Mouse (Mus musculus) cortical plate, adult 2 months (tissue): ENCODE data around the gene Ppp6r2. TPM values are rescaled to one million over a fixed set of nuclear protein-coding genes. Genes with fewer than 3 reads are reported as not detected.

ENCODE experiments used
- H3K27ac ChIP-seq: fragments of 200-500 bp; 2 replicates; pipeline ENCODE4 v1.5.1; 2012; ENCODE audit warnings: low read length, control low read depth, inconsistent platforms; ENCODE audit not compliant: insufficient read depth
- H3K4me1 ChIP-seq: fragments of 200-500 bp; 2 replicates; pipeline ENCODE4 v1.6.1; 2011; ENCODE audit warnings: low read length; ENCODE audit not compliant: control insufficient read depth, insufficient read depth
- H3K4me3 ChIP-seq: fragments of 200-500 bp; 2 replicates; pipeline ENCODE4 v1.5.1; 2011; ENCODE audit warnings: mild to moderate bottlenecking, low read length, control low read depth; ENCODE audit not compliant: insufficient read depth
- CTCF ChIP-seq: fragments of 200-500 bp; IDR thresholded peaks from 2 replicates; pipeline ENCODE4 v1.5.1; 2011; ENCODE audit warnings: mild to moderate bottlenecking, control low read depth, low read length; ENCODE audit not compliant: insufficient read depth; ENCODE audit errors: extremely low read depth
- POLR2A ChIP-seq: fragments of 200-500 bp; IDR thresholded peaks from 2 replicates; pipeline ENCODE4 v1.6.1; 2011; ENCODE audit warnings: mild to moderate bottlenecking, low read length, control low read depth; ENCODE audit not compliant: insufficient read depth; ENCODE audit errors: extremely low read depth
- polyA plus RNA-seq: library from polyadenylated mRNA; depleted of rRNA; stranded (reverse); fragments of >200 nt; gene quantifications from 2 replicates; pipeline ENCODE4 v1.2.3, GENCODE M21; 2012; rRNA removed

Gene Ppp6r2
- polyA plus RNA-seq, 1 experiment, result 119 TPM

DNA sequence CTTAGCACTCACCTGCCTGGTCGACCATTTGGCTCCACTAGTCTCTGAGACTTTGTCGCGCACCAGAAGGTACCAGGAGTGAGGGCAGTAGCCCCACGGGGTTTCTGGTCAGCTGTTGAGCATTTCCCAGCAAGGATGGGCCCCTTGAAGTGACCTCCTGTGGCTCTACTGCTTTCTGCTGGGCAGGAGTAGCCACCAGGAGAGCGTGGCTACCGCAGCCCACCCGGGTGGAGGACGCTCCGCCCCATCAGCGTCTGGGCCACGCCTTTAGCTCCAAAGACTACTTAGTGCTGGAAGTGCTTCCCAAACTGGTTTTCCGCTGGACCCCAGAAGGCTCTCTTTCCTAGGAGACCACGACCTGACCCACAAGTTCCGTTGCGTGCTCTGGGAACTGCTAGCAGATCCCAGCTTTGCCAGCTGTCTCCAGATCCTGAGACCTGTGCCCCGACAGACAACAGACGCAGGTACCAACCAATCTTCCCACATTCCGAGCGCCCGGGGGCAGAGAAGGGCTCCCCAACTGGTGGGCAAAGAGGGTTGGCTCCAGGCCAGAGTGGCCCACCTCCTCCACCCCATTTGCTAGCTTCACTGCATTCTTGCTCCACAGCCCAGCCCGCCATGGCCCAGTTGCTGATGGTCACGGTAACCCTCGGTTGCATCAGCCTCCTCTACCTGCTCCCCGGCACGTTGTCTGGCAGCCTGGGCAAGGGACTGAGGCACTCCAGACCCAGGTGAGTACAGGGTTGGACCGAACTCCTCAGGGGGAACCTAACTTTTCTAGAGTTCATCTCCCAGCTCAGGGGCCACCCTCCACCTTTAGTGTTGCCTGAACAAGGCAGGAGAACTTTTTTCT is 111.5 kb downstream of the Ppp6r2 start, which contains the start of gene Adm2:
Adm2 (plus strand) TSS at position 51 of the 853 bp plus-strand sequence.
- Histone ChIP-seq H3K4me3 (no peak within 1 kb of the TSS), H3K4me1 (no peaks in the 10 kb centered on the region), H3K27ac (no peak within 1 kb of the TSS)
- no peak for TF ChIP-seq CTCF
- no peak for TF ChIP-seq POLR2A

DNA sequence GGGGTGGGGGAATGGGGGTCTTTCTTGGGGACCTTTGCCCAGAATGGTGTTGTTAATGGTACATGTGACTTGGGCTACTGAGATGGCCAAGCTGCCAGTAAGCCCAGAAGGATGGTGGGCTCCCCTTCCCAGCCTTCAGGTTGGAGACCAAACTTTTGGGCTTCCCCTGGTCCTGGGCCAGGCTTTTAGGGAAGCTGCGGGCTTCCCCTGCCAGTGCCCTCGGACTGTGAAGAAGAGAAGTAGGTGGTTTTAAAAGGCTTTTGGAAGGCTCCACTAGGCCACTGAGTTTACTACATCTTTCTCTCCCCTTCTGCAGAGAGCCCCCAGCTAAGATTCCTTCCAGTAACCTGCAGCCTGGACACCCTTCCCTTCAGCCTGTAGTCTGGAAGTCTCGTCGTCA is 112.3 kb downstream of the Ppp6r2 start:
- no peak for TF ChIP-seq CTCF
- TF ChIP-seq POLR2A, result no peak
- Histone ChIP-seq H3K4me1 (no peaks in the 10 kb centered on the region), H3K4me3 (no peak overlapping the region), H3K27ac (no peak overlapping the region)

DNA sequence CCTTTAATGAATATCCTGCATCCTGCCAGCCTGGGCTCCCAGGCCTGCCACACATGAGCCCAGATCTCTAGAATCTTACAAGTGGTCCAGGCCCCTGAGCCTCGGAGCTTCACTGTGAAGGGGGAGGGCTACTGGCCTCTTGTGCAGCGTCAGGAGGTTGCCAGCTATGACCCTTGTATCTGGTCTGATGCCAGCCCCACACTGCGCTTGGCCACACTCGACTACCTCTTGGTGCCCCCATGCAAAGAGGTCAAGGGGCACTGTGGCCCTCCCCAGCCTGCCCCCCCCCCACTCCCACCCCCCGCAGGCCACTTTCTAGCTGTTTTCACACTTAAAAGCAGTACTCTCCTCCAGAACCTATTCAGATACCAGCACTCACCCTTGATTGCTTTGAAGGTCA is 115.1 kb downstream of the Ppp6r2 start:
- no peak overlapping the region for H3K4me3 ChIP-seq
- no peak overlapping the region for H3K27ac ChIP-seq
- H3K4me1 ChIP-seq, result no peaks in the 10 kb centered on the region
- no peak for TF ChIP-seq POLR2A
- TF ChIP-seq CTCF, result no peak

DNA sequence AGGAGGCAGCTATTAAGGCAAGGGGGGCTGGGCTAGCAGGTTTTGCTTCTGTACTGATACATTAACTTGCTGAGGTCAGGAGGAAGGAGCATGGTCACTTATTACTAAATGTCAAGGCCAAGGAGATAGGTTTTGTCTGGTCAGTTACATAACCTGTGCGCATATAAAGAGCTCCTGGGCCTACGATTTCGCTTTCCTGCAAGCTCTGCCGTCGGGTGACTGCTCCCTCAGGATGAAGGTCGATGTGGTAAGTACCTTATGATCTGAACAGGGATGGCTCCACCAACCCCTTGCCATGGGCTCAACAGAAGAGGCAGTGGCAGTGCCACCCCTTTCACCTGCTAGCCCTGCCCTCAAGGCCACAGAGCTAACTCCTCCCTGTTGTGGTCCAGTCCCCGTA is 122.9 kb downstream of the Ppp6r2 start, which contains the start of gene Miox:
Miox (plus strand) TSS at position 128 of the 400 bp plus-strand sequence.
- no peak within 1 kb of the TSS for H3K4me3 ChIP-seq
- TF ChIP-seq POLR2A (no peak), CTCF (no peak)
- no peaks in the 10 kb centered on the region for H3K4me1 ChIP-seq
- no peak within 1 kb of the TSS for H3K27ac ChIP-seq

DNA sequence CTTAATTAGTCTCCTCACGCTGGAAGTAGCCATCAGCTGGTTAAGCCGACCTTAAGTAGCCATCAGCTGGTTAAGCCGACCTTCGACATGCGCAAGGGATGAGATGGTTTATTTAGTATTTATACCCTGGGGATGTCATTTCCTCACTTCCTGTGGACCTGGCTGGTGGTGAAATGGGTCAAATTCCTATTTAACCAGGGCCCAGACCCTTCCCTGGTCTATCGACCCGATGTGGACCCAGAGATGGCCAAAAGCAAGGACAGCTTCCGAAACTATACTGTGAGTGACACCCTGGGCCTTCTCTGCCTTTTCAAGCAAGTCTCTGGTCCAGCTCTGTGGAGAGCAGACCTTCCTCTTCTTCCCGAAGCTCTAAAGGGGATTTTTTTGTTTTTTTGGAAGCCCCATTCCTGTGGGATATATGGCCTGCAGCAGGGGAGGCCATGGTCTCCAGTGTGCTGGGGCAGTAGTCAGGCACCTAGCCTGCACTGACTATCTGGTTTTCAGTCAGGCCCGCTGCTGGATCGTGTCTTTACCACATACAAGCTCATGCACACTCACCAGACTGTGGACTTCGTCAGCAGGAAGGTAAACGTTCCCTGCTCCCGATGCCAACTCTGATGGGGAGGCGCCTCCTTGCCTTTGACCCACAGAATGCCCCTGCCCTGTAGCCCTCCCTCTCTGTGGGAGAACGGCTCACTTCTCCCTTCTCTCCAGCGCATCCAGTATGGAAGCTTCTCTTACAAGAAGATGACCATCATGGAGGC is 123.6 kb downstream of the Ppp6r2 start:
- H3K4me3 ChIP-seq, result no peak overlapping the region
- TF ChIP-seq POLR2A (no peak), CTCF (no peak)
- H3K4me1 ChIP-seq, result no peaks in the 10 kb centered on the region
- H3K27ac ChIP-seq, result no peak overlapping the region

DNA sequence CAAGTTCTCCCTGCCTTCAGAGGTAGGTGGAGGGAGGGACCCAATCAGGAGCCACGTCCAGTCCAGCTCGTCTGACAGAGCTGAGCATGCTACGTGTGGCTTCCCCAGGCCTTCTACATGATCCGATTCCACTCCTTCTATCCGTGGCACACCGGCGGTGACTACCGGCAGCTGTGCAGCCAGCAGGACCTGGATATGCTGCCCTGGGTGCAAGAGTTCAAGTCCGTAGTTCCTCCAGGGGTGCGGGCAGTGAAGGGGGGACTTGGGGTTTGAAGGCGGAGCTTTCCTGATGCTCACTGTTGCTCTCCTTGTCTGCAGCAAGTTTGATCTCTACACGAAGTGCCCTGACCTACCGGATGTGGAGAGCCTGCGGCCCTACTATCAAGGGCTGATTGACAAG is 125.1 kb downstream of the Ppp6r2 start:
- Histone ChIP-seq H3K27ac (no peak overlapping the region), H3K4me1 (no peaks in the 10 kb centered on the region), H3K4me3 (no peak overlapping the region)
- TF ChIP-seq CTCF, result no peak
- TF ChIP-seq POLR2A, result no peak

Other genes with a start within 250 kb of the Ppp6r2 start
- gene Mlc1, start 232.5 kb upstream of the Ppp6r2 start, polyA plus RNA-seq, result 155 and 162 TPM in 2 replicates
- gene Mov10l1, start 228.6 kb upstream of the Ppp6r2 start, polyA plus RNA-seq, result not detected in 2 replicates
- 105 and 116 TPM in 2 replicates for gene Panx2, start 151.8 kb upstream of the Ppp6r2 start, polyA plus RNA-seq
- 18.5 and 19.9 TPM in 2 replicates for gene Trabd, start 136.4 kb upstream of the Ppp6r2 start, polyA plus RNA-seq
- gene Selenoo, start 122.5 kb upstream of the Ppp6r2 start, polyA plus RNA-seq, result 37.1 and 38.5 TPM in 2 replicates
- 31.8 and 34.1 TPM in 2 replicates for gene Tubgcp6, start 88.4 kb upstream of the Ppp6r2 start, polyA plus RNA-seq
- gene Hdac10, start 82.9 kb upstream of the Ppp6r2 start, polyA plus RNA-seq, result 31.3 and 36.0 TPM in 2 replicates
- 21.0 and 22.3 TPM in 2 replicates for gene Mapk12, start 70.8 kb upstream of the Ppp6r2 start, polyA plus RNA-seq
- 91.5 and 93.7 TPM in 2 replicates for gene Mapk11, start 61.9 kb upstream of the Ppp6r2 start, polyA plus RNA-seq
- 51.0 and 52.9 TPM in 2 replicates for gene Plxnb2, start 30.8 kb upstream of the Ppp6r2 start, polyA plus RNA-seq
- gene Dennd6b, start 15.1 kb upstream of the Ppp6r2 start, polyA plus RNA-seq, result 137 and 148 TPM in 2 replicates
- 264 and 276 TPM in 2 replicates for gene Sbf1, start 103.8 kb downstream of the Ppp6r2 start, polyA plus RNA-seq
- not detected in 2 replicates for gene Adm2, start 111.2 kb downstream of the Ppp6r2 start, polyA plus RNA-seq
- not detected in 2 replicates for gene Miox, start 122.8 kb downstream of the Ppp6r2 start, polyA plus RNA-seq
- 12.8 and 13.5 TPM in 2 replicates for gene Lmf2, start 144.1 kb downstream of the Ppp6r2 start, polyA plus RNA-seq
- 119 TPM in 2 replicates for gene Ncaph2, start 144.2 kb downstream of the Ppp6r2 start, polyA plus RNA-seq
- gene Sco2, start 162.3 kb downstream of the Ppp6r2 start, polyA plus RNA-seq, result 35.2 and 36.9 TPM in 2 replicates
- gene Tymp, start 165.5 kb downstream of the Ppp6r2 start, polyA plus RNA-seq, result 3.1 and 3.7 TPM in 2 replicates
- 5.4 and 5.6 TPM in 2 replicates for gene Odf3b, start 167.7 kb downstream of the Ppp6r2 start, polyA plus RNA-seq
- 0.71 and 0.85 TPM in 2 replicates for gene Klhdc7b, start 173.4 kb downstream of the Ppp6r2 start, polyA plus RNA-seq
- 0.33 TPM in 1 of 2 replicates, not detected in the other for gene Syce3, start 198.9 kb downstream of the Ppp6r2 start, polyA plus RNA-seq
- 2.5 and 2.7 TPM in 2 replicates for gene Cpt1b, start 214.3 kb downstream of the Ppp6r2 start, polyA plus RNA-seq
- 2.8 and 3.2 TPM in 2 replicates for gene C730034F03Rik, start 218.0 kb downstream of the Ppp6r2 start, polyA plus RNA-seq
- 0.08 and 0.21 TPM in 2 replicates for gene Gm44502, start 218.1 kb downstream of the Ppp6r2 start, polyA plus RNA-seq
- 60.0 and 66.7 TPM in 2 replicates for gene Chkb, start 218.4 kb downstream of the Ppp6r2 start, polyA plus RNA-seq
- gene Mapk8ip2, start 242.4 kb downstream of the Ppp6r2 start, polyA plus RNA-seq, result 141 and 146 TPM in 2 replicates